Mouse (Mus musculus): ENCODE measurements around the gene Atp6v0c. TPM values are rescaled to one million over a fixed set of nuclear protein-coding genes. Genes with fewer than 3 reads are reported as not detected.
"Not testable (repeated sequence)": the region's sequence is repeated elsewhere in the genome, so short reads cannot be mapped to it uniquely, and the experiment has no call there.

Gene Atp6v0c
- total and polyA plus RNA-seq, 3 experiments = 58.4 to 515 (median 125) TPM

GRCm38 (mm10) chr17:24132919-24133318 lies 36.6 kb downstream of the Atp6v0c start:
- H3K9me3 ChIP-seq (replicated peaks; ENCODE audit: insufficient read depth, low read length); H3K4me3 ChIP-seq (ENCODE audit: control insufficient read depth in 1 of 2, insufficient read depth in 1 of 2, low read depth in 2 of 2, low read length in 2 of 2); H3K9ac ChIP-seq (ENCODE audit: control insufficient read depth, low read depth, low read length, poor library complexity, severe bottlenecking); H3K27ac ChIP-seq (ENCODE audit: control insufficient read depth, low read depth, low read length); DNase-seq (ENCODE audit: low read depth, low spot score); H3K4me1 ChIP-seq (ENCODE audit: control insufficient read depth in 1 of 2, insufficient read depth in 2 of 2, low read length in 2 of 2); H3K27me3 ChIP-seq (ENCODE audit: control insufficient read depth in 1 of 2, insufficient read depth in 2 of 2, low read length in 2 of 2): not testable (repeated sequence)
- H3K79me2 ChIP-seq (ENCODE audit: control insufficient read depth, insufficient read depth, low read length, poor library complexity) = peaks cover 34% of the 10 kb centered on the region
- peak in 1 of 3 experiments; percentile 22; a peak in 1 of 6 replicates for TF ChIP-seq CTCF (IDR thresholded peaks at IDR 0.05 in 2 of 3, conservative IDR thresholded peaks at IDR 0.05 in 1 of 3; ENCODE audit: control insufficient read depth in 1 of 3, insufficient read depth in 1 of 3, low read depth in 2 of 3, low read length in 3 of 3, poor library complexity in 1 of 3, severe bottlenecking in 1 of 3)
- H3K36me3 ChIP-seq (ENCODE audit: control insufficient read depth in 1 of 2, insufficient read depth in 2 of 2, low read length in 2 of 2) = peaks cover 2 to 21% of the 10 kb centered on the region in 2 experiments; a peak in 2 of 4 replicates

- DNase-seq (ENCODE audit: low read depth, low spot score) = no peak
- Histone ChIP-seq H3K4me1 (ENCODE audit: control insufficient read depth in 1 of 2, insufficient read depth in 2 of 2, low read length in 2 of 2) (peaks cover 6 to 8% of the 10 kb centered on the region in 2 experiments), H3K36me3 (ENCODE audit: control insufficient read depth in 1 of 2, insufficient read depth in 2 of 2, low read length in 2 of 2) (peaks cover 2 to 27% of the 10 kb centered on the region in 2 experiments; a peak in 2 of 4 replicates), H3K4me3 (ENCODE audit: control insufficient read depth in 1 of 2, insufficient read depth in 1 of 2, low read depth in 2 of 2, low read length in 2 of 2) (no peak overlapping the region), H3K79me2 (ENCODE audit: control insufficient read depth, insufficient read depth, low read length, poor library complexity) (peaks cover 34% of the 10 kb centered on the region), H3K27ac (ENCODE audit: control insufficient read depth, low read depth, low read length) (no peak overlapping the region), H3K9me3 (replicated peaks; ENCODE audit: insufficient read depth, low read length) (no peaks in the 10 kb centered on the region), H3K9ac (ENCODE audit: control insufficient read depth, low read depth, low read length, poor library complexity, severe bottlenecking) (no peak overlapping the region), H3K27me3 (ENCODE audit: control insufficient read depth in 1 of 2, insufficient read depth in 2 of 2, low read length in 2 of 2) (no peaks in the 10 kb centered on the region)
- TF ChIP-seq SMC3 (IDR thresholded peaks at IDR 0.05; ENCODE audit: low read depth, low read length) = peak; percentile 17; the same call in 1 of the 2 replicates
- peak; percentile 7 to 32 (median 20); a peak in 3 of 6 replicates for TF ChIP-seq CTCF (IDR thresholded peaks at IDR 0.05 in 2 of 3, conservative IDR thresholded peaks at IDR 0.05 in 1 of 3; ENCODE audit: control insufficient read depth in 1 of 3, insufficient read depth in 1 of 3, low read depth in 2 of 3, low read length in 3 of 3, poor library complexity in 1 of 3, severe bottlenecking in 1 of 3)
- TF ChIP-seq NELFE (IDR thresholded peaks at IDR 0.05; ENCODE audit: low read depth, low read length) = no peak
These were observed 37.9 kb downstream of the Atp6v0c start for GRCm38 (mm10) chr17:24131570-24131969.

GRCm38 (mm10) chr17:24129246-24129645 lies 40.3 kb downstream of the Atp6v0c start:
- H3K27me3 ChIP-seq (ENCODE audit: control insufficient read depth in 1 of 2, insufficient read depth in 2 of 2, low read length in 2 of 2); DNase-seq (ENCODE audit: low read depth, low spot score); H3K9ac ChIP-seq (ENCODE audit: control insufficient read depth, low read depth, low read length, poor library complexity, severe bottlenecking); H3K4me3 ChIP-seq (ENCODE audit: control insufficient read depth in 1 of 2, insufficient read depth in 1 of 2, low read depth in 2 of 2, low read length in 2 of 2); H3K27ac ChIP-seq (ENCODE audit: control insufficient read depth, low read depth, low read length); H3K9me3 ChIP-seq (replicated peaks; ENCODE audit: insufficient read depth, low read length): not testable (repeated sequence)
- peaks cover 2 to 28% of the 10 kb centered on the region in 2 experiments; a peak in 2 of 4 replicates for H3K36me3 ChIP-seq (ENCODE audit: control insufficient read depth in 1 of 2, insufficient read depth in 2 of 2, low read length in 2 of 2)
- peaks cover 6 to 11% of the 10 kb centered on the region in 2 experiments for H3K4me1 ChIP-seq (ENCODE audit: control insufficient read depth in 1 of 2, insufficient read depth in 2 of 2, low read length in 2 of 2)
- H3K79me2 ChIP-seq (ENCODE audit: control insufficient read depth, insufficient read depth, low read length, poor library complexity) = peaks cover 27% of the 10 kb centered on the region
- TF ChIP-seq ZNF384 (IDR thresholded peaks at IDR 0.05; ENCODE audit: low read depth, low read length) = peak; percentile 59; the same call in 1 of the 2 replicates

- Histone ChIP-seq H3K9ac (ENCODE audit: control insufficient read depth, low read depth, low read length, poor library complexity, severe bottlenecking) (no peak overlapping the region), H3K27ac (ENCODE audit: control insufficient read depth, low read depth, low read length) (no peak overlapping the region), H3K27me3 (ENCODE audit: control insufficient read depth in 1 of 2, insufficient read depth in 2 of 2, low read length in 2 of 2) (no peaks in the 10 kb centered on the region), H3K4me3 (ENCODE audit: control insufficient read depth in 1 of 2, insufficient read depth in 1 of 2, low read depth in 2 of 2, low read length in 2 of 2) (no peak overlapping the region), H3K36me3 (ENCODE audit: control insufficient read depth in 1 of 2, insufficient read depth in 2 of 2, low read length in 2 of 2) (peaks cover under 1 to 19% of the 10 kb centered on the region in 2 experiments; a peak in 2 of 4 replicates), H3K9me3 (replicated peaks; ENCODE audit: insufficient read depth, low read length) (no peaks in the 10 kb centered on the region), H3K79me2 (ENCODE audit: control insufficient read depth, insufficient read depth, low read length, poor library complexity) (peaks cover 25% of the 10 kb centered on the region), H3K4me1 (ENCODE audit: control insufficient read depth in 1 of 2, insufficient read depth in 2 of 2, low read length in 2 of 2) (peaks cover 2 to 7% of the 10 kb centered on the region in 2 experiments; a peak in 3 of 4 replicates)
- no peak for DNase-seq (ENCODE audit: low read depth, low spot score)
- no peak for TF ChIP-seq UBTF (IDR thresholded peaks at IDR 0.05; ENCODE audit: borderline replicate concordance, insufficient read depth, low read depth, low read length)
- TF ChIP-seq ELF1 (IDR thresholded peaks at IDR 0.05; ENCODE audit: low read depth, low read length) = no peak
- TF ChIP-seq GATA1 (IDR thresholded peaks at IDR 0.05; ENCODE audit: low read depth, low read length) = no peak
- no peak for TF ChIP-seq NRF1 (IDR thresholded peaks at IDR 0.05; ENCODE audit: insufficient read depth, low read depth, low read length, poor library complexity, severe bottlenecking)
- no peak for TF ChIP-seq ZNF384 (IDR thresholded peaks at IDR 0.05; ENCODE audit: low read depth, low read length)
- no peak for TF ChIP-seq BHLHE40 (IDR thresholded peaks at IDR 0.05; ENCODE audit: borderline replicate concordance, low read depth, low read length)
- no peak for TF ChIP-seq TBP (IDR thresholded peaks at IDR 0.05; ENCODE audit: low read depth, low read length)
- TF ChIP-seq POLR2A (IDR thresholded peaks at IDR 0.05; ENCODE audit: control insufficient read depth in 1 of 2, insufficient read depth in 1 of 2, low read depth in 1 of 2, low read length in 2 of 2, poor library complexity in 1 of 2) = no peak
- no peak for TF ChIP-seq SIN3A (IDR thresholded peaks at IDR 0.05; ENCODE audit: low read length)
- TF ChIP-seq NELFE (IDR thresholded peaks at IDR 0.05; ENCODE audit: low read depth, low read length) = no peak
- no peak for TF ChIP-seq HCFC1 (IDR thresholded peaks at IDR 0.05; ENCODE audit: low read depth, low read length)
- no peak for TF ChIP-seq MYC (IDR thresholded peaks at IDR 0.05; ENCODE audit: low read depth, low read length)
- TF ChIP-seq POLR2AphosphoS2 (IDR thresholded peaks at IDR 0.05; ENCODE audit: low read length) = no peak
These were observed 41.9 kb downstream of the Atp6v0c start for GRCm38 (mm10) chr17:24127592-24127991.

Measured in MEL (cell line).